Mouse (Mus musculus) brain, embryonic 14.5 days (tissue): ENCODE measurements around the gene Mfap3.

ENCODE experiments used
- CTCF ChIP-seq: fragments of 200-500 bp; IDR thresholded peaks from 2 replicates; pipeline ENCODE4 v1.5.1; 2012; ENCODE audit warnings: inconsistent platforms, mild to moderate bottlenecking, moderate library complexity, borderline replicate concordance; ENCODE audit not compliant: insufficient read depth, insufficient read length; ENCODE audit errors: extremely low read depth
- POLR2A ChIP-seq: fragments of 200-500 bp; IDR thresholded peaks from 2 replicates; pipeline ENCODE4 v1.6.1; 2012; ENCODE audit warnings: mild to moderate bottlenecking, inconsistent platforms, borderline replicate concordance; ENCODE audit not compliant: poor library complexity, insufficient read depth, insufficient read length, severe bottlenecking; ENCODE audit errors: extremely low read depth

DNA sequence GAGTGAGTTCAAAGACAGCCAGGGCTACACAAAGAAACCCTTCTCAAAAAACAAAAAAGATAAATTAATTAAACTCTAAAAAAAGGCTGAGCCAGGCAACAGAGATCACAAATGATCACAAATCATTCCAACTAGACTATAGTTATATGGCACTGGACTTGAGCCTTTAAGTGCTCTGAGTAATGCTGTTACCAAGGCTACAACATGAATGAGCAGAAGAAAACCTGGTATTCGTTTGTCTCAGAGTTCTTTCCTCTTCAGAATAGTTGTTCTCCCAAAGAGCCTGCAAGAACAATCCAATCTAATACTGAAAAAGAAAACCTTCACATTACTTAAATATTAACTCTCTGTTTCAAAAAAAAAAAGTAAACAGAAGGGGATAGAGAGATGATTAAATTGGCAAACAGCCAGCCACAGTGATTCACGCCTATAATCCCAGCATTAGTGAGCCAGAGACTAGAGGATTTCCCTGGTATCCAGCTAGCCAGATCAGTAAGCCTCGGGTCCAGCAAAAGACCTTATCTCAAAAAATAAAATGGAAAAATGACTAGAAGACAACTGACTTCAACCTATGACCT is 21.9 kb upstream of the Mfap3 start:
- TF ChIP-seq CTCF (no peak), POLR2A (no peak)
